Mouse (Mus musculus) embryonic fibroblast, embryonic 13.5 days (primary cell): ENCODE data around the gene Fermt2.

Experiments
- CTCF ChIP-seq: IDR thresholded peaks from 2 replicates; pipeline ENCODE4 v1.5.1; 2011; ENCODE audit warnings: mild to moderate bottlenecking, control low read depth, low read length, moderate library complexity, borderline replicate concordance; ENCODE audit not compliant: insufficient read depth
- POLR2A ChIP-seq: IDR thresholded peaks from 2 replicates; pipeline ENCODE4 v1.6.1; 2011; ENCODE audit warnings: low read depth, mild to moderate bottlenecking, control low read depth, low read length, moderate library complexity

GRCm38 (mm10) chr14:45461945-45462344 is 68.0 kb downstream of the Fermt2 start:
- TF ChIP-seq CTCF = no peak
- TF ChIP-seq POLR2A = no peak
